Mouse (Mus musculus): Measurements from ENCODE around the gene Osgin1. TPM values are rescaled to one million over a fixed set of nuclear protein-coding genes. Genes with fewer than 3 reads are reported as not detected.

The Osgin1 gene
- total and polyA plus RNA-seq, 3 experiments = 0.10 to 0.49 TPM; not detected in 1

- no peaks in the 10 kb centered on the region; the same call in 1 of the 2 replicates for H3K4me1 ChIP-seq (ENCODE audit: insufficient read depth, low read depth, low read length)
Observed at GRCm38 (mm10) chr8:119421603-119422122, 12.3 kb upstream of the Osgin1 start.

GRCm38 (mm10) chr8:119422123-119422711 lies 11.7 kb upstream of the Osgin1 start:
- H3K4me3 ChIP-seq (ENCODE audit: low read depth, low read length) = no peak overlapping the region
- no peak for DNase-seq (ENCODE audit: low spot score)
- no peaks in the 10 kb centered on the region for H3K36me3 ChIP-seq (replicated peaks)
- no peaks in the 10 kb centered on the region; the same call in 1 of the 2 replicates for H3K4me1 ChIP-seq (ENCODE audit: insufficient read depth, low read depth, low read length)
- H3K9me3 ChIP-seq (replicated peaks) = no peaks in the 10 kb centered on the region
- TF ChIP-seq GATA1 (IDR thresholded peaks at IDR 0.05; ENCODE audit: borderline replicate concordance, low read length) (no peak), TAL1 (conservative IDR thresholded peaks at IDR 0.05; ENCODE audit: low read depth, low read length) (no peak), CTCF (IDR thresholded peaks at IDR 0.05; ENCODE audit: low read depth, low read length) (no peak), GATA2 (IDR thresholded peaks at IDR 0.05; ENCODE audit: borderline replicate concordance, low read depth, low read length) (no peak), POLR2AphosphoS5 (IDR thresholded peaks at IDR 0.05; ENCODE audit: insufficient replicate concordance, low read depth, low read length) (no peak)
- peaks cover 38% of the 10 kb centered on the region for H3K27me3 ChIP-seq (ENCODE audit: insufficient read depth, low read length)
- ATAC-seq (ENCODE audit: extremely low read depth, insufficient number of reproducible peaks, low FRiP score, poor library complexity, severe bottlenecking) = no peak

More at GRCm38 (mm10) chr8:119421603-119422122, 12.3 kb upstream of the Osgin1 start:
- Histone ChIP-seq H3K4me3 (ENCODE audit: low read depth, low read length) (no peak overlapping the region), H3K36me3 (replicated peaks) (no peaks in the 10 kb centered on the region), H3K9me3 (replicated peaks) (no peaks in the 10 kb centered on the region), H3K27me3 (ENCODE audit: insufficient read depth, low read length) (peaks cover 38% of the 10 kb centered on the region)
- no peak for ATAC-seq (ENCODE audit: extremely low read depth, insufficient number of reproducible peaks, low FRiP score, poor library complexity, severe bottlenecking)
- DNase-seq (ENCODE audit: low spot score) = no peak
- no peak for TF ChIP-seq CTCF (IDR thresholded peaks at IDR 0.05; ENCODE audit: low read depth, low read length)
- no peak for TF ChIP-seq POLR2AphosphoS5 (IDR thresholded peaks at IDR 0.05; ENCODE audit: insufficient replicate concordance, low read depth, low read length)
- no peak for TF ChIP-seq GATA1 (IDR thresholded peaks at IDR 0.05; ENCODE audit: borderline replicate concordance, low read length)
- no peak for TF ChIP-seq GATA2 (IDR thresholded peaks at IDR 0.05; ENCODE audit: borderline replicate concordance, low read depth, low read length)
- TF ChIP-seq TAL1 (conservative IDR thresholded peaks at IDR 0.05; ENCODE audit: low read depth, low read length) = no peak

- no peaks in the 10 kb centered on the region; the same call in 1 of the 2 replicates for H3K4me1 ChIP-seq (ENCODE audit: insufficient read depth, low read depth, low read length)
- H3K36me3 ChIP-seq (replicated peaks) = no peaks in the 10 kb centered on the region
- TF ChIP-seq TAL1 (conservative IDR thresholded peaks at IDR 0.05; ENCODE audit: low read depth, low read length) (no peak), GATA1 (IDR thresholded peaks at IDR 0.05; ENCODE audit: borderline replicate concordance, low read length) (no peak), CTCF (IDR thresholded peaks at IDR 0.05; ENCODE audit: low read depth, low read length) (no peak), GATA2 (IDR thresholded peaks at IDR 0.05; ENCODE audit: borderline replicate concordance, low read depth, low read length) (no peak)
- H3K9me3 ChIP-seq (replicated peaks) = no peaks in the 10 kb centered on the region
- peak; percentile 45; the same call in 1 of the 2 replicates for ATAC-seq (ENCODE audit: extremely low read depth, insufficient number of reproducible peaks, low FRiP score, poor library complexity, severe bottlenecking)
- peaks cover 39% of the 10 kb centered on the region for H3K27me3 ChIP-seq (ENCODE audit: insufficient read depth, low read length)
- no peak overlapping the region for H3K4me3 ChIP-seq (ENCODE audit: low read depth, low read length)
- no peak for DNase-seq (ENCODE audit: low spot score)
Observed at GRCm38 (mm10) chr8:119423631-119424141, 10.2 kb upstream of the Osgin1 start.

DNA sequence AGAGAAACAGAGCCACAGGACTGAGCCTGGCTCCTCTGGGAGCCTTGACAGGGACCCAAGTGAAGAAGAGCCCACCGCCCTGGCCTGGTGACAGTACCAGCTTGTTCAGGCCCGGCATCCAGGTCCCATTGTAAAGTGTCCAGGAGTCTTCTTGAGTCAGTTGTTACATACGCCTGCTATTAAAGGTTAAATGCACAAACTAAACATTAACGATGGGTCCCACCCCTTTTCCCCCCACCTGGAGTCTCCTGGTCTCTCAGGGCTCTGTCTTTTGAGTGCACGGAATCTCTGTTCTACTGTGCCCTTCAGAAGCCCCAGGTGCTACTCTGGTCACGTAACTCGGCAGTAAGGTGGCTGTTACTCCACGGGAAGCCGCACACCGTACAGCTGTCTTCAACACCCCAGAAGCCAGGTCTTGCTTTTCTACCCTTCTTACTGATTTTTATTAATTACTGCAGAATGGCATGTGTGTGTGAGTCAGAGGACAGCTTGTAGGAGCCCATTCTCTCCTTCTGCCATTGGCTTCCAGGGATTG lies 9.7 kb upstream of the Osgin1 start:
- H3K4me3 ChIP-seq (ENCODE audit: low read depth, low read length) = no peak overlapping the region
- H3K9me3 ChIP-seq (replicated peaks) = no peaks in the 10 kb centered on the region
- H3K4me1 ChIP-seq (ENCODE audit: insufficient read depth, low read depth, low read length) = no peaks in the 10 kb centered on the region; the same call in 1 of the 2 replicates

GRCm38 (mm10) chr8:119424740-119425139 lies 9.2 kb upstream of the Osgin1 start:
- no peak for DNase-seq (ENCODE audit: low spot score)
- TF ChIP-seq GATA1 (IDR thresholded peaks at IDR 0.05; ENCODE audit: borderline replicate concordance, low read length) (no peak), CTCF (IDR thresholded peaks at IDR 0.05; ENCODE audit: low read depth, low read length) (no peak), POLR2AphosphoS5 (IDR thresholded peaks at IDR 0.05; ENCODE audit: insufficient replicate concordance, low read depth, low read length) (no peak), TAL1 (conservative IDR thresholded peaks at IDR 0.05; ENCODE audit: low read depth, low read length) (no peak), GATA2 (IDR thresholded peaks at IDR 0.05; ENCODE audit: borderline replicate concordance, low read depth, low read length) (no peak)
- no peaks in the 10 kb centered on the region for H3K9me3 ChIP-seq (replicated peaks)
- no peaks in the 10 kb centered on the region for H3K36me3 ChIP-seq (replicated peaks)
- H3K4me3 ChIP-seq (ENCODE audit: low read depth, low read length) = no peak overlapping the region
- H3K4me1 ChIP-seq (ENCODE audit: insufficient read depth, low read depth, low read length) = no peaks in the 10 kb centered on the region; the same call in 1 of the 2 replicates
- peaks cover 32% of the 10 kb centered on the region for H3K27me3 ChIP-seq (ENCODE audit: insufficient read depth, low read length)
- ATAC-seq (ENCODE audit: extremely low read depth, insufficient number of reproducible peaks, low FRiP score, poor library complexity, severe bottlenecking) = no peak

More for the DNA sequence above, 9.7 kb upstream of the Osgin1 start:
- no peak for TF ChIP-seq GATA1 (IDR thresholded peaks at IDR 0.05; ENCODE audit: borderline replicate concordance, low read length)
- no peak for TF ChIP-seq GATA2 (IDR thresholded peaks at IDR 0.05; ENCODE audit: borderline replicate concordance, low read depth, low read length)
- no peak for TF ChIP-seq POLR2AphosphoS5 (IDR thresholded peaks at IDR 0.05; ENCODE audit: insufficient replicate concordance, low read depth, low read length)
- no peak for TF ChIP-seq TAL1 (conservative IDR thresholded peaks at IDR 0.05; ENCODE audit: low read depth, low read length)
- no peak for TF ChIP-seq CTCF (IDR thresholded peaks at IDR 0.05; ENCODE audit: low read depth, low read length)
- H3K36me3 ChIP-seq (replicated peaks) = no peaks in the 10 kb centered on the region
- peaks cover 36% of the 10 kb centered on the region for H3K27me3 ChIP-seq (ENCODE audit: insufficient read depth, low read length)
- ATAC-seq (ENCODE audit: extremely low read depth, insufficient number of reproducible peaks, low FRiP score, poor library complexity, severe bottlenecking) (no peak), DNase-seq (ENCODE audit: low spot score) (no peak)

GRCm38 (mm10) chr8:119425533-119425932 lies 8.4 kb upstream of the Osgin1 start:
- DNase-seq (ENCODE audit: low spot score) (no peak), ATAC-seq (ENCODE audit: extremely low read depth, insufficient number of reproducible peaks, low FRiP score, poor library complexity, severe bottlenecking) (no peak)
- Histone ChIP-seq H3K4me3 (ENCODE audit: low read depth, low read length) (no peak overlapping the region), H3K9me3 (replicated peaks) (no peaks in the 10 kb centered on the region), H3K36me3 (replicated peaks) (no peaks in the 10 kb centered on the region), H3K27me3 (ENCODE audit: insufficient read depth, low read length) (peaks cover 37% of the 10 kb centered on the region), H3K4me1 (ENCODE audit: insufficient read depth, low read depth, low read length) (no peaks in the 10 kb centered on the region; the same call in 1 of the 2 replicates)
- TF ChIP-seq GATA2 (IDR thresholded peaks at IDR 0.05; ENCODE audit: borderline replicate concordance, low read depth, low read length) (no peak), TAL1 (conservative IDR thresholded peaks at IDR 0.05; ENCODE audit: low read depth, low read length) (no peak), POLR2AphosphoS5 (IDR thresholded peaks at IDR 0.05; ENCODE audit: insufficient replicate concordance, low read depth, low read length) (no peak), GATA1 (IDR thresholded peaks at IDR 0.05; ENCODE audit: borderline replicate concordance, low read length) (no peak), CTCF (IDR thresholded peaks at IDR 0.05; ENCODE audit: low read depth, low read length) (no peak)

All from G1E (cell line).